Mouse (Mus musculus): ENCODE data around the gene Il1r1.

The Il1r1 gene

GRCm38 (mm10) chr1:40322543-40322942 lies 97.7 kb downstream of the Il1r1 start:
- no peak for DNase-seq (ENCODE audit: low read depth)

GRCm38 (mm10) chr1:40324457-40324856 lies 99.6 kb downstream of the Il1r1 start, which contains the start of gene Il1rl2:
Il1rl2 (plus strand) TSS chr1:40324610.
- peak; percentile 80 for DNase-seq (ENCODE audit: low read depth)

GRCm38 (mm10) chr1:40324955-40325702 lies 100.2 kb downstream of the Il1r1 start:
- peak; percentile 51 for DNase-seq (ENCODE audit: low read depth)

- DNase-seq (ENCODE audit: low read depth) = no peak
Measured at GRCm38 (mm10) chr1:40325711-40326327, 100.9 kb downstream of the Il1r1 start.

GRCm38 (mm10) chr1:40327604-40328003 lies 102.7 kb downstream of the Il1r1 start:
- DNase-seq (ENCODE audit: low read depth) = no peak

GRCm38 (mm10) chr1:40329526-40329925 lies 104.6 kb downstream of the Il1r1 start:
- no peak for DNase-seq (ENCODE audit: low read depth)

- DNase-seq (ENCODE audit: low read depth) = no peak
Measured at GRCm38 (mm10) chr1:40330181-40330580, 105.3 kb downstream of the Il1r1 start.

- peak; percentile 73 for DNase-seq (ENCODE audit: low read depth)
Measured at GRCm38 (mm10) chr1:40339346-40339745, 114.5 kb downstream of the Il1r1 start.

GRCm38 (mm10) chr1:40340102-40340501 lies 115.2 kb downstream of the Il1r1 start:
- DNase-seq (ENCODE audit: low read depth) = no peak

GRCm38 (mm10) chr1:40352158-40352903 lies 127.5 kb downstream of the Il1r1 start:
- peak; percentile 35 for DNase-seq (ENCODE audit: low read depth)

- peak; percentile 69 for DNase-seq (ENCODE audit: low read depth)
Measured at GRCm38 (mm10) chr1:40352904-40353286, 128.0 kb downstream of the Il1r1 start.

GRCm38 (mm10) chr1:40354665-40355064 lies 129.8 kb downstream of the Il1r1 start:
- no peak for DNase-seq (ENCODE audit: low read depth)

- DNase-seq (ENCODE audit: low read depth) = peak; percentile 67
Measured at GRCm38 (mm10) chr1:40355431-40355843, 130.6 kb downstream of the Il1r1 start.

- DNase-seq (ENCODE audit: low read depth) = no peak
Measured at GRCm38 (mm10) chr1:40355904-40356521, 131.1 kb downstream of the Il1r1 start.

- DNase-seq (ENCODE audit: low read depth) = peak; percentile 36
Measured at GRCm38 (mm10) chr1:40357921-40358320, 133.0 kb downstream of the Il1r1 start.

GRCm38 (mm10) chr1:40358351-40358750 lies 133.5 kb downstream of the Il1r1 start:
- DNase-seq (ENCODE audit: low read depth) = no peak

GRCm38 (mm10) chr1:40358771-40359181 lies 133.9 kb downstream of the Il1r1 start:
- DNase-seq (ENCODE audit: low read depth) = peak; percentile 87

- DNase-seq (ENCODE audit: low read depth) = peak; percentile 75
Measured at GRCm38 (mm10) chr1:40359731-40360130, 134.9 kb downstream of the Il1r1 start.

GRCm38 (mm10) chr1:40360969-40361368 lies 136.1 kb downstream of the Il1r1 start:
- DNase-seq (ENCODE audit: low read depth) = no peak

- DNase-seq (ENCODE audit: low read depth) = no peak
Measured at GRCm38 (mm10) chr1:40361596-40361995, 136.7 kb downstream of the Il1r1 start.

GRCm38 (mm10) chr1:40362784-40363183 lies 137.9 kb downstream of the Il1r1 start:
- DNase-seq (ENCODE audit: low read depth) = no peak
